Mouse (Mus musculus) heart, embryonic 12.5 days (tissue): ENCODE measurements around the gene Ftsj3. TPM values are rescaled to one million over a fixed set of nuclear protein-coding genes. Genes with fewer than 3 reads are reported as not detected.
"Not testable (repeated sequence)": the region's sequence is repeated elsewhere in the genome, so short reads cannot be mapped to it uniquely, and the experiment has no call there.

Experiments
- ATAC-seq: fragments of 200-750 bp; cut with Nextera tagmentation; 2 replicates; pipeline ENCODE4 v1.8.0; 2017; ENCODE audit warnings: moderate TSS enrichment, moderate library complexity; ENCODE audit not compliant: insufficient number of reproducible peaks, low FRiP score
- H3K27ac ChIP-seq: fragments of 300-500 bp; sonication (generic); 2 replicates; pipeline ENCODE4 v1.5.1; 2016; ENCODE audit warnings: mild to moderate bottlenecking, moderate library complexity; ENCODE audit not compliant: poor library complexity, severe bottlenecking
- H3K27me3 ChIP-seq: fragments of 300-500 bp; sonication (generic); replicated peaks from 2 replicates; pipeline ENCODE4 v1.6.1; 2016; ENCODE audit warnings: mild to moderate bottlenecking, moderate library complexity
- H3K36me3 ChIP-seq: fragments of 300-500 bp; sonication (generic); 2 replicates; pipeline ENCODE4 v1.6.1; 2016; ENCODE audit warnings: mild to moderate bottlenecking, moderate library complexity
- H3K4me1 ChIP-seq: fragments of 300-500 bp; sonication (generic); replicated peaks from 2 replicates; pipeline ENCODE4 v1.6.1; 2016; ENCODE audit warnings: mild to moderate bottlenecking
- H3K4me2 ChIP-seq: fragments of 300-500 bp; sonication (generic); 2 replicates; pipeline ENCODE4 v1.6.1; 2016; ENCODE audit warnings: mild to moderate bottlenecking, moderate library complexity
- H3K4me3 ChIP-seq: fragments of 300-500 bp; sonication (generic); 2 replicates; pipeline ENCODE4 v1.5.1; 2016; ENCODE audit warnings: mild to moderate bottlenecking
- H3K9ac ChIP-seq: fragments of 300-500 bp; sonication (generic); 2 replicates; pipeline ENCODE4 v1.6.1; 2016; ENCODE audit warnings: mild to moderate bottlenecking, moderate library complexity
- H3K9me3 ChIP-seq: fragments of 300-500 bp; sonication (generic); replicated peaks from 2 replicates; pipeline ENCODE4 v1.6.1; 2016; ENCODE audit warnings: mild to moderate bottlenecking, moderate library complexity
- WGBS: fragments of 180-500 bp; shearing (Covaris S2); methylation state at CpG from one replicate; pipeline ENCODE4 v1.1.7; 2016; 5-methylcytosine and 5-hydroxymethylcytosine counted together
- polyA plus RNA-seq: library from polyadenylated mRNA; unstranded; fragments of >200 nt; fragmentation: Nextera tagmentation; extraction: Ambion mirVana; gene quantifications from 2 replicates; pipeline ENCODE4 v1.2.1, GENCODE M21; 2016

The Ftsj3 gene
- polyA plus RNA-seq, 1 experiment from 2014 or later, result 45.9 TPM

DNA sequence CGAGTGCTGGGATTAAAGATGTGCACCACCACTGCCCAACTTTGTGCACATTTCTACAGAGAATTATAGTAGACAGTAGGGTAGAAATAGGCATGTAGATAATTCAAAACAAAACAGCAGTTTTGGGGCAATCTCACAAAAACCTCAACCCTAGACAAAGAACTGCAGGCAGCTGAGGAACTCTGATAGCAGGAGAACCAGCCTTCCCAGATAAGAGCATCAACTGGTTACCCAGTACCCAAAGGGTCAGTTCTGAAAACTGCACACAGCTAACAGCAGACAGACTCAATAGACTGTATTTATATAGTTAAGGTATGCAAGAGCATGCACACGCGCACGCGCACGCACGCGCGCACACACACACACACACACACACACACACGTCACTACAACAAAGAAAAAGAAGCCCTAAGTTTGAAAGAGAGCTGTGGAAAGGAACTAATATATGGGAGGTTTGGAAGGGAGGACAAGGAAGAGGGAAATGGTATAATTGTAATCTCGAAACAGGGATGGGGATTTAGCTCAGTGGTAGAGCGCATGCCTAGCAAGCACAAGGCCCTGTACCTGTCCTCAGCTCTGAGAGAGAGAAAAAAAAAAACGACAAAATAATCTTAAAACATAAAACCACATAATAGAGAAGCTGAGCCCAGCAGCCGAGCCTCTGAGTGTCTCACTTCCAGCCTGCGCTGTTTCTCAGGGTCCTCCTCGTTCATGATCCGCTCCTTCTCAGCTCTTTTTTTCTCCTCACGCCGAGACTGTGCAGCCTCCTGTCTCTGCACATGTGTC lies 54.3 kb downstream of the Ftsj3 start:
- peaks cover 81% of the 10 kb centered on the region for H3K36me3 ChIP-seq

DNA sequence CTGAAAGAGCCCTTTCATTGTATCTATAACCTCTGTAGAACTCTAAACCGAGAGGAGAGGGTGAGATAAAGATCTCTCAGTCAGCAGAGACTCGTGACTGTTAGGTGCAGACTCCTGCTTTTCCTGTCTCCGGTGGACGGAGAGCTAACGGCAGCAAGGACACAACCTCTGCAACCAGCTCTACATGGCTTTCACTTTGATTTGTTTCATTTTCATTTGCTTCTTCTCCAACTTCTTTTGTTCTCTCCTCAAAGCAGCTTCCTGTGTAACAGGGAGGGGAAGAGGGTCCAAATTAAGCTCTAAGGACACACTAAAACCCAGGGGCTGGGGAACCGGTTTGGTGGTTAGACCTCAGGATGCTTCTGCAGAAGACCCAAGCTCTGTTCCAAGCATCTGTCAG lies 55.1 kb downstream of the Ftsj3 start:
- WGBS, result 59% methylated on average over 6 of the region's 6 CpGs
- no peaks in the 10 kb centered on the region for H3K27me3 ChIP-seq
- H3K4me1 ChIP-seq, result peaks cover 2% of the 10 kb centered on the region; the same call in 1 of the 2 replicates
- no peak overlapping the region for H3K4me3 ChIP-seq
- H3K36me3 ChIP-seq, result peaks cover 78% of the 10 kb centered on the region
- no peak overlapping the region for H3K27ac ChIP-seq
- no peak overlapping the region for H3K9ac ChIP-seq
- H3K4me2 ChIP-seq, result no peak overlapping the region
- no peaks in the 10 kb centered on the region for H3K9me3 ChIP-seq
- no peak for ATAC-seq

More for the DNA sequence above, 54.3 kb downstream of the Ftsj3 start:
- Histone ChIP-seq H3K4me3 (no peak overlapping the region), H3K27me3 (no peaks in the 10 kb centered on the region), H3K4me2 (no peak overlapping the region), H3K9me3 (no peaks in the 10 kb centered on the region), H3K27ac (no peak overlapping the region), H3K4me1 (peaks cover 2% of the 10 kb centered on the region; the same call in 1 of the 2 replicates), H3K9ac (no peak overlapping the region)
- WGBS, result 86% methylated on average over 19 of the region's 19 CpGs
- ATAC-seq, result no peak

DNA sequence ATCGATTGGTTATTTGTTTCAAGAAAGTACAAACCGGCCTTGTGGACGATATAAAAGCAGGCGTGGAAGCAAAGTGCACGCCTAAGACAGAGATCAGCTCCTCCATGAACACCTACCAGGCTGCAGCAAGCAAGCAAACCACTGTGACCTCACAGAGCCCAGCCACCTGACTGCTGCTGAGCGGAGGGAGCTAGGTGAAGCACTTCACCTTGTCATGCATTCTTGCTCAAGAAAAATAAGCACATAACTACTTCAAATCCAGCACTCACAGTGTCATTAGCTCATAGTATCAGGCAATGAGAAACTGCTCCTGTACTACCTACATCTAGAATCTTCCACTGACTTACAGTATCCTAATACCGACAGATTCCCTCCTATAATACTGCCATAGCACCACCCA lies 55.9 kb downstream of the Ftsj3 start:
- not testable (repeated sequence) for H3K4me3 ChIP-seq, ATAC-seq, H3K27me3 ChIP-seq, H3K4me1 ChIP-seq, H3K27ac ChIP-seq, H3K4me2 ChIP-seq, H3K9me3 ChIP-seq, H3K9ac ChIP-seq
- peaks cover 71% of the 10 kb centered on the region for H3K36me3 ChIP-seq
- WGBS, result 93% methylated on average over 7 of the region's 7 CpGs

Other genes with a start within 250 kb of the Ftsj3 start
- gene Kcnh6, start 248.0 kb downstream of the Ftsj3 start, polyA plus RNA-seq, result 0.19 TPM in 1 of 2 replicates, not detected in the other
- gene Dcaf7, start 219.2 kb downstream of the Ftsj3 start, polyA plus RNA-seq, result 62.7 and 69.9 TPM in 2 replicates
- gene Taco1, start 190.0 kb downstream of the Ftsj3 start, polyA plus RNA-seq, result 9.0 and 11.8 TPM in 2 replicates
- gene Map3k3, start 171.5 kb downstream of the Ftsj3 start, polyA plus RNA-seq, result 35.0 and 35.3 TPM in 2 replicates
- gene Gm10840, start 95.2 kb downstream of the Ftsj3 start, polyA plus RNA-seq, result not detected in 2 replicates
- 125 and 135 TPM in 2 replicates for gene Limd2, start 95.2 kb downstream of the Ftsj3 start, polyA plus RNA-seq
- gene Strada, start 53.9 kb downstream of the Ftsj3 start, polyA plus RNA-seq, result 22.4 and 22.6 TPM in 2 replicates
- gene Ccdc47, start 39.7 kb downstream of the Ftsj3 start, polyA plus RNA-seq, result 90.3 and 93.1 TPM in 2 replicates
- gene Ddx42, start 39.2 kb downstream of the Ftsj3 start, polyA plus RNA-seq, result 59.1 and 60.7 TPM in 2 replicates
- 247 and 253 TPM in 2 replicates for gene Psmc5, start 75 bp upstream of the Ftsj3 start, polyA plus RNA-seq
- gene Smarcd2, start 16.9 kb upstream of the Ftsj3 start, polyA plus RNA-seq, result 24.6 and 25.3 TPM in 2 replicates
- gene Tcam1, start 20.6 kb upstream of the Ftsj3 start, polyA plus RNA-seq, result 0.05 and 0.06 TPM in 2 replicates
- not detected in 2 replicates for gene Gh, start 45.8 kb upstream of the Ftsj3 start, polyA plus RNA-seq
- gene Cd79b, start 58.7 kb upstream of the Ftsj3 start, polyA plus RNA-seq, result 0.83 and 0.95 TPM in 2 replicates
- gene Scn4a, start 97.2 kb upstream of the Ftsj3 start, polyA plus RNA-seq, result 0.08 and 0.13 TPM in 2 replicates
- 0.28 TPM in 1 of 2 replicates, not detected in the other for gene Prr29, start 109.4 kb upstream of the Ftsj3 start, polyA plus RNA-seq
- gene Icam2, start 132.0 kb upstream of the Ftsj3 start, polyA plus RNA-seq, result 59.7 and 68.4 TPM in 2 replicates
- 5.7 and 6.9 TPM in 2 replicates for gene Ern1, start 231.8 kb upstream of the Ftsj3 start, polyA plus RNA-seq